Mouse (Mus musculus) liver, embryonic 16.5 days (tissue): ENCODE measurements around the gene B4galt2. TPM values are rescaled to one million over a fixed set of nuclear protein-coding genes. Genes with fewer than 3 reads are reported as not detected.
A peak's percentile ranks its signal among the peaks of the same experiment; 100 is the strongest.

Source experiments
- ATAC-seq: fragments of 200-750 bp; cut with Nextera tagmentation; 2 replicates; pipeline ENCODE4 v1.8.0; 2017; ENCODE audit warnings: low read depth, mild to moderate bottlenecking, moderate number of reproducible peaks, moderate library complexity
- H3K27ac ChIP-seq: fragments of 300-500 bp; sonication (generic); 2 replicates; pipeline ENCODE4 v1.5.1; 2014; ENCODE audit warnings: mild to moderate bottlenecking, low read length
- H3K27me3 ChIP-seq: fragments of 300-500 bp; sonication (generic); 2 replicates; pipeline ENCODE4 v1.6.1; 2014; ENCODE audit warnings: low read depth, low read length, mixed read lengths; ENCODE audit not compliant: control insufficient read depth, insufficient read depth
- H3K36me3 ChIP-seq: fragments of 300-500 bp; sonication (generic); 2 replicates; pipeline ENCODE4 v1.6.1; 2014; ENCODE audit warnings: mild to moderate bottlenecking; ENCODE audit not compliant: control insufficient read depth, insufficient read depth
- H3K4me1 ChIP-seq: fragments of 300-500 bp; sonication (generic); 2 replicates; pipeline ENCODE4 v1.6.1; 2014; ENCODE audit warnings: low read depth, low read length, mixed read lengths; ENCODE audit not compliant: control insufficient read depth
- H3K4me2 ChIP-seq: fragments of 300-500 bp; sonication (generic); 2 replicates; pipeline ENCODE4 v1.6.1; 2014; ENCODE audit warnings: low read depth, low read length, mixed read lengths
- H3K4me3 ChIP-seq: fragments of 300-500 bp; sonication (generic); 2 replicates; pipeline ENCODE4 v1.5.1; 2014; ENCODE audit warnings: low read depth, mild to moderate bottlenecking, low read length
- H3K9ac ChIP-seq: fragments of 300-500 bp; sonication (generic); 2 replicates; pipeline ENCODE4 v1.6.1; 2014; ENCODE audit warnings: low read depth, low read length
- H3K9me3 ChIP-seq: fragments of 300-500 bp; sonication (generic); replicated peaks from 2 replicates; pipeline ENCODE4 v1.6.1; 2016; ENCODE audit warnings: low read length; ENCODE audit not compliant: control insufficient read depth
- WGBS: fragments of 180-500 bp; shearing (Covaris S2); extraction: QIAGEN DNeasy Blood & Tissue Kit; methylation state at CpG from one replicate; pipeline ENCODE4 v1.1.7; 2014; ENCODE audit not compliant: insufficient replicate concordance; 5-methylcytosine and 5-hydroxymethylcytosine counted together
- polyA plus RNA-seq: library from polyadenylated mRNA; unstranded; fragments of >200 nt; fragmentation: Nextera tagmentation; extraction: Ambion mirVana; gene quantifications from 2 replicates; pipeline ENCODE4 v1.2.1, GENCODE M21; 2015

The B4galt2 gene
- polyA plus RNA-seq, 1 experiment from 2014 or later, result 1.3 TPM

DNA sequence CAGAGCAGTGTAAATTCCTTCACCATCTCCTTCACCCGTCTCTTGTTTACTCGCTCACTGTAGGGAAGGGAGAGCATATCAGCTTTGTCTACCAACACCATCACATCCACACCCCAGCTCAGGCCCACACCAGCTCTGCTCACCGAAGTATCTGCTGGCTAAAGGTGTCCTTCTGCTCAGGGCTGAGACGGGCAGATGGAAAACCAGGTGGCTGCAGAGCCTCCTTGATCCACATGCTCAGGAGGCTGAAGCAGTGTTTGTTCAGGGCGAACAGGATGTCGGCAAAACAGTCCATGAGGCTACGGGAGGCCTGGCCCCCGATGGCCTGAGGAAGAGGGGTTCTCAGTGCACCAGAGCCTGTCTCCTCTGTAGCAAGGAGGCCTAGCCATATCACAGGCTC, 11.3 kb upstream of the B4galt2 start:
- no peak overlapping the region for H3K27ac ChIP-seq
- no peak overlapping the region for H3K9ac ChIP-seq
- 81% methylated on average over 8 of the region's 8 CpGs for WGBS
- H3K9me3 ChIP-seq, result no peaks in the 10 kb centered on the region
- H3K4me3 ChIP-seq, result no peak overlapping the region
- no peak overlapping the region for H3K4me2 ChIP-seq
- ATAC-seq, result no peak
- H3K4me1 ChIP-seq, result peaks cover 10% of the 10 kb centered on the region
- H3K36me3 ChIP-seq, result peaks cover 4% of the 10 kb centered on the region
- H3K27me3 ChIP-seq, result no peaks in the 10 kb centered on the region

- H3K9me3 ChIP-seq, result no peaks in the 10 kb centered on the region
- 18% methylated on average over 9 of the region's 9 CpGs for WGBS
- H3K36me3 ChIP-seq, result no peaks in the 10 kb centered on the region; the same call in 1 of the 2 replicates
- no peak for ATAC-seq
- no peak overlapping the region for H3K9ac ChIP-seq
- no peaks in the 10 kb centered on the region for H3K27me3 ChIP-seq
- H3K27ac ChIP-seq, result no peak overlapping the region
- H3K4me1 ChIP-seq, result peaks cover 10% of the 10 kb centered on the region
- H3K4me2 ChIP-seq, result no peak overlapping the region
- no peak overlapping the region for H3K4me3 ChIP-seq
Measured at GRCm38 (mm10) chr4:117893376-117893775, 10.1 kb upstream of the B4galt2 start.

- H3K27ac ChIP-seq, result no peak within 1 kb of the TSS; the same call in 1 of the 2 replicates
- H3K4me2 ChIP-seq, result peak within 1 kb of the TSS; percentile 83
- no peaks in the 10 kb centered on the region; the same call in 1 of the 2 replicates for H3K36me3 ChIP-seq
- no peaks in the 10 kb centered on the region for H3K9me3 ChIP-seq
- peak within 1 kb of the TSS; percentile 61 for H3K9ac ChIP-seq
- peaks cover 14% of the 10 kb centered on the region for H3K4me1 ChIP-seq
- H3K4me3 ChIP-seq, result peak within 1 kb of the TSS; percentile 83
- ATAC-seq, result peak; percentile 78
- WGBS, result under 1% methylated on average over 21 of the region's 21 CpGs
- no peaks in the 10 kb centered on the region for H3K27me3 ChIP-seq
Measured at GRCm38 (mm10) chr4:117891738-117892161, 8.5 kb upstream of the B4galt2 start, which contains the start of gene Dph2. TSS of gene Dph2 (minus strand) at chr4:117892032.

DNA sequence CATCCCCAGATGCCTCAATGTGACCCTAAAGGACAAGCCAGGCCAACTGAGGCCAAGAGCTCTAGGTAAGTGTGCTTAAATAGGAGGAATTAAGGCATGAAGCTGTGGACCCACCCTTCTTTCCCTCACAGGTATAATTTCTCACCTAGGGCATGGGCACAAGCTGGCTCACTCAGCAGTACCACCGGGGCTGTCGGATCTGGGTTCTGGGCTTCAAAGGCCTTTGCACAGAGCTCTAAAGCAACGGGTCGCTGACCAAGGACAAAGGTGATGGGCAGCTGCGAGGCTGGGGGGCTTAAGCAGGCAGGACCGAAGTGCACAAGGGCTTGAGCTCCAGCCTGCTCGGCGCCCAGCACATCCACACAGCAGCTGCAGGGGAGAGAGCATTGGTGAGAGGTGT, 7.5 kb upstream of the B4galt2 start:
- peaks cover under 1% of the 10 kb centered on the region for H3K36me3 ChIP-seq
- no peaks in the 10 kb centered on the region for H3K9me3 ChIP-seq
- WGBS, result 79% methylated on average over 8 of the region's 8 CpGs
- H3K27ac ChIP-seq, result no peak overlapping the region
- no peak for ATAC-seq
- H3K4me2 ChIP-seq, result peak overlapping the region; percentile 83
- H3K27me3 ChIP-seq, result no peaks in the 10 kb centered on the region
- H3K4me3 ChIP-seq, result peak overlapping the region; percentile 83
- no peak overlapping the region for H3K9ac ChIP-seq
- peaks cover 22% of the 10 kb centered on the region for H3K4me1 ChIP-seq

- WGBS, result 86% methylated on average over 14 of the region's 14 CpGs
- Histone ChIP-seq H3K4me3 (no peak overlapping the region), H3K9ac (no peak overlapping the region), H3K4me1 (peaks cover 22% of the 10 kb centered on the region), H3K9me3 (no peaks in the 10 kb centered on the region), H3K4me2 (no peak overlapping the region), H3K36me3 (peaks cover 8% of the 10 kb centered on the region), H3K27ac (no peak overlapping the region), H3K27me3 (no peaks in the 10 kb centered on the region)
- no peak for ATAC-seq
Measured at GRCm38 (mm10) chr4:117890031-117890430, 6.7 kb upstream of the B4galt2 start.

DNA sequence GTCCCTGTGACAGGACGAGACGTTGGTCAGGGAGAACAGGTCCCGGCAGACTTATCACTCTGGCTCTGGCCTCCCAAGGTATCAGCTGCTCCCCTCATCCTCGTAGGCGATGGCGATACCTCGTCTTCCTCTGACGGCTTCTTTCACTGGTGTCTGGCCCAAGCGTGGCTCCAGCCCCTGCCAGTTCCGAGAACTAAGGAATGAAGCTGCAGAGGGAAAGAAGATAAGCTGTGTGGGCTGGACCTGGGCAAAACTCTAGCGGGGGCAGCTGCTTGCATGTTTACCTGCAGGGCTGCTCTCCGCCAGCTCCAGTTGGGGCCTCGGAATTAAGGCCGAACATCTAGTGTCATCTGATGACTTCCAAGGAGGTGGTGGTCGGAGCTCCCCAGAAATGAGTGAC, 6.2 kb upstream of the B4galt2 start:
- H3K4me3 ChIP-seq, result no peak overlapping the region
- no peak overlapping the region for H3K9ac ChIP-seq
- no peaks in the 10 kb centered on the region for H3K9me3 ChIP-seq
- ATAC-seq, result no peak
- 79% methylated on average over 15 of the region's 15 CpGs for WGBS
- H3K27ac ChIP-seq, result no peak overlapping the region
- H3K4me2 ChIP-seq, result no peak overlapping the region
- H3K4me1 ChIP-seq, result peaks cover 22% of the 10 kb centered on the region
- peaks cover 14% of the 10 kb centered on the region for H3K36me3 ChIP-seq
- peaks cover 1% of the 10 kb centered on the region; the same call in 1 of the 2 replicates for H3K27me3 ChIP-seq

DNA sequence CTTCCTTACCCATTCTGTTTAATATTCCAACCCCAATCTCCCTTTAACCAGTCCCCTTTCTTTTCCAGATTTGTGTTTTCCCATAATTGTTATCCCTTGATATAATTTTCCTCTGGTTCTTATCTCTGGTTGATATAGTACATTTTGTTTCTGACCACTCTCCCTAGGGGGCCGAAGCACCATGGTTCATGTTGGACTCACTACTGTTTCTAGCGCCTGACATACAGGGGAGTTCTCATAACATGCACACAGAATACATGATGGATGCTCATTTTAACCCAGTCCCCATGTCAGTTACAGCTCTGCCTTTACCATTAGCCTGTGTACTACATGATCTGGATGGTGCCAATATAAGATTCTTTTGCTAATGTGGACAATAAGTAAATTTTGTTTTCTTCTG, 4.6 kb upstream of the B4galt2 start:
- peak overlapping the region; percentile 82 for H3K4me2 ChIP-seq
- peaks cover 17% of the 10 kb centered on the region for H3K27me3 ChIP-seq
- ATAC-seq, result no peak
- H3K9ac ChIP-seq, result no peak overlapping the region
- H3K4me1 ChIP-seq, result peaks cover 32% of the 10 kb centered on the region
- no peak overlapping the region; the same call in 1 of the 2 replicates for H3K4me3 ChIP-seq
- H3K27ac ChIP-seq, result no peak overlapping the region
- H3K36me3 ChIP-seq, result peaks cover 19% of the 10 kb centered on the region
- 60% methylated on average over 2 of the region's 2 CpGs for WGBS
- no peaks in the 10 kb centered on the region for H3K9me3 ChIP-seq

DNA sequence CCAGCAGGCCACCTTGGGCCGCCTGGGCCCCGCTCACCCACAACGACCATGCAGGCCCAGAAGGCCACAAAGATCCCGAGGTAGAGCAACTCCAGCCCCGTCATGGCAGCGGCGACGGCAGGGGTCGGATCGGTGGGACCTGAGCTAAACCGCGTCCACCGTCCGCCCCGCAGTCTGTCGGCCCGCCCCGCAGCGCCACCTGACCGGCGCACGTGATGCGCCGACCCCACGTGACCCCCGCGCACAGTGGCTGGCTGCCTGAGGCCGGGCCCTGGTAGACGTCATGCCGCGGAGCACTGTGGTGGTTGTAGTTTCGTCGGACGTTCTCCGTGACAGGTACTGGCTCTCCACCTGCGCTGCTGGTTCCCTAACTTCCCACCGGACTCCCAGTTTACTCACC, 3.8 kb upstream of the B4galt2 start, which contains the start of gene Atp6v0b:
Gene Atp6v0b, minus strand, starts transcription at position 201 of the 400 bp plus-strand sequence.
- Histone ChIP-seq H3K4me1 (peaks cover 35% of the 10 kb centered on the region), H3K27me3 (peaks cover 24% of the 10 kb centered on the region), H3K4me3 (peak within 1 kb of the TSS; percentile 98), H3K4me2 (peak within 1 kb of the TSS; percentile 82), H3K36me3 (peaks cover 19% of the 10 kb centered on the region), H3K27ac (peak within 1 kb of the TSS; percentile 90), H3K9ac (peak within 1 kb of the TSS; percentile 98), H3K9me3 (no peaks in the 10 kb centered on the region)
- ATAC-seq, result peak; percentile 92
- WGBS, result under 1% methylated on average over 37 of the region's 37 CpGs

DNA sequence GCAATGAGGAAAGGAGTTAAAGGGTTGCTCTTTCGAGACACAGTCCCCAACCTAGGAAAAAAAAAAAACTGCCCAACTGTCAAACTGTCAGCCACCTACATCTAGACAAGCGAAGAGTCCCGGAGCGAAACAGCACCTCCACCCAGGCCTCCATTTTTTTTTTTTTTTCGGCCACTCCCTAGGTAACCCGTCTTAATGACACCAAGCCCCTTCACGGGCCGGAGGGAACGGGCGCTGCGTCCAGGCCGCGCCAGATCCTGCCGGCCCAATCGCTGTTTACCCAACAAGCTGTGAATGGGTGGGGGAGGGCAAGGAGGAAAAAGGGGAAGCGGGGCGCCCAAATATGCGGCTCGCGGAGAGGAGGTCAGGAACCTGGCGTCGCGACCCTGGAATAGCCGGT, 3.4 kb upstream of the B4galt2 start:
- peaks cover 19% of the 10 kb centered on the region for H3K36me3 ChIP-seq
- peak overlapping the region; percentile 98 for H3K9ac ChIP-seq
- ATAC-seq, result peak; percentile 44
- peak overlapping the region; percentile 82 for H3K4me2 ChIP-seq
- H3K4me1 ChIP-seq, result peaks cover 33% of the 10 kb centered on the region
- H3K27ac ChIP-seq, result peak overlapping the region; percentile 90
- under 1% methylated on average over 23 of the region's 24 CpGs for WGBS
- H3K9me3 ChIP-seq, result no peaks in the 10 kb centered on the region
- peaks cover 29% of the 10 kb centered on the region for H3K27me3 ChIP-seq
- H3K4me3 ChIP-seq, result peak overlapping the region; percentile 98
